Mouse (Mus musculus) ES-Bruce4 (cell line): ENCODE measurements around the gene Psmc3. TPM values are rescaled to one million over a fixed set of nuclear protein-coding genes. Genes with fewer than 3 reads are reported as not detected.
A peak's percentile ranks its signal among the peaks of the same experiment; 100 is the strongest.

ENCODE experiments used
- H3K27ac ChIP-seq: 2 replicates; pipeline ENCODE4 v1.5.1; 2012; ENCODE audit warnings: low read length, inconsistent platforms; ENCODE audit not compliant: insufficient read depth
- H3K27me3 ChIP-seq: 2 replicates; pipeline ENCODE4 v1.6.1; 2012; ENCODE audit warnings: mild to moderate bottlenecking, low read length, inconsistent platforms; ENCODE audit not compliant: control insufficient read depth, poor library complexity, insufficient read depth, severe bottlenecking
- H3K36me3 ChIP-seq: 2 replicates; pipeline ENCODE4 v1.6.1; 2012; ENCODE audit warnings: inconsistent platforms, mild to moderate bottlenecking, low read length, moderate library complexity; ENCODE audit not compliant: control insufficient read depth, poor library complexity, insufficient read depth, severe bottlenecking
- H3K4me1 ChIP-seq: one replicate; pipeline ENCODE4 v1.8.1; 2011; ENCODE audit warnings: low read length; ENCODE audit not compliant: control insufficient read depth, insufficient read depth
- H3K4me3 ChIP-seq: 2 replicates; pipeline ENCODE4 v1.5.1; 2011; ENCODE audit warnings: low read depth, mild to moderate bottlenecking, low read length
- H3K9ac ChIP-seq: 2 replicates; pipeline ENCODE4 v1.6.1; 2012; ENCODE audit warnings: low read depth, mild to moderate bottlenecking, inconsistent platforms; ENCODE audit not compliant: poor library complexity, severe bottlenecking
- H3K9me3 ChIP-seq: replicated peaks from 2 replicates; pipeline ENCODE4 v1.6.1; 2012; ENCODE audit warnings: mild to moderate bottlenecking, low read length, inconsistent platforms; ENCODE audit not compliant: control insufficient read depth, poor library complexity, insufficient read depth, severe bottlenecking
- CTCF ChIP-seq: IDR thresholded peaks from one replicate; pipeline ENCODE4 v1.8.1; 2011; ENCODE audit warnings: low read depth, low read length
- EP300 ChIP-seq: IDR thresholded peaks from 2 replicates; pipeline ENCODE4 v1.6.1; 2011; ENCODE audit warnings: low read depth, low read length; ENCODE audit not compliant: insufficient read depth
- POLR2A ChIP-seq: IDR thresholded peaks from one replicate; pipeline ENCODE4 v1.8.1; 2011; ENCODE audit warnings: low read length; ENCODE audit not compliant: insufficient read depth
- polyA plus RNA-seq: library from polyadenylated mRNA; stranded (reverse); fragments of >200 nt; gene quantifications from 2 replicates; pipeline ENCODE4 v1.2.4, GENCODE M21; 2011; ENCODE audit warnings: low read depth; ENCODE audit not compliant: missing spikeins, insufficient read depth, insufficient read length

Gene Psmc3
- polyA plus RNA-seq, 1 experiment, result 183 TPM

GRCm38 (mm10) chr2:91047359-91047758, 6.5 kb upstream of the Psmc3 start:
- no peak for TF ChIP-seq POLR2A
- no peak for TF ChIP-seq EP300
- TF ChIP-seq CTCF, result no peak

GRCm38 (mm10) chr2:91051917-91052316, 1.9 kb upstream of the Psmc3 start:
- Histone ChIP-seq H3K27me3 (no peaks in the 10 kb centered on the region), H3K9me3 (no peaks in the 10 kb centered on the region), H3K4me3 (no peak overlapping the region), H3K27ac (no peak overlapping the region), H3K9ac (no peak overlapping the region), H3K36me3 (peaks cover 15% of the 10 kb centered on the region), H3K4me1 (no peaks in the 10 kb centered on the region)
- no peak for TF ChIP-seq POLR2A
- TF ChIP-seq EP300, result no peak
- no peak for TF ChIP-seq CTCF

More at GRCm38 (mm10) chr2:91047359-91047758, 6.5 kb upstream of the Psmc3 start:
- H3K9ac ChIP-seq, result no peak overlapping the region
- no peaks in the 10 kb centered on the region for H3K36me3 ChIP-seq
- H3K27me3 ChIP-seq, result no peaks in the 10 kb centered on the region
- H3K4me1 ChIP-seq, result peaks cover 4% of the 10 kb centered on the region
- H3K4me3 ChIP-seq, result no peak overlapping the region
- H3K27ac ChIP-seq, result no peak overlapping the region
- no peaks in the 10 kb centered on the region for H3K9me3 ChIP-seq

- Histone ChIP-seq H3K9me3 (no peaks in the 10 kb centered on the region), H3K27ac (no peak overlapping the region), H3K4me3 (no peak overlapping the region), H3K36me3 (peaks cover 23% of the 10 kb centered on the region), H3K27me3 (no peaks in the 10 kb centered on the region), H3K9ac (no peak overlapping the region), H3K4me1 (no peaks in the 10 kb centered on the region)
- TF ChIP-seq POLR2A (no peak), EP300 (no peak)
Observed at GRCm38 (mm10) chr2:91052752-91053151, 1.1 kb upstream of the Psmc3 start.

GRCm38 (mm10) chr2:91053181-91053933, 452 bp upstream of the Psmc3 start:
- Histone ChIP-seq H3K36me3 (peaks cover 27% of the 10 kb centered on the region), H3K4me3 (peak overlapping the region; percentile 95), H3K9me3 (no peaks in the 10 kb centered on the region), H3K9ac (peak overlapping the region; percentile 69), H3K27me3 (no peaks in the 10 kb centered on the region), H3K27ac (no peak overlapping the region), H3K4me1 (no peaks in the 10 kb centered on the region)
- TF ChIP-seq POLR2A, result no peak

- H3K4me1 ChIP-seq, result no peaks in the 10 kb centered on the region
- no peak overlapping the region for H3K4me3 ChIP-seq
- no peaks in the 10 kb centered on the region for H3K27me3 ChIP-seq
- H3K36me3 ChIP-seq, result peaks cover 38% of the 10 kb centered on the region
- no peak overlapping the region for H3K27ac ChIP-seq
- H3K9ac ChIP-seq, result no peak overlapping the region
- no peak for TF ChIP-seq POLR2A
- no peak for TF ChIP-seq EP300
- TF ChIP-seq CTCF, result no peak
- no peaks in the 10 kb centered on the region for H3K9me3 ChIP-seq
Observed at GRCm38 (mm10) chr2:91058435-91058834, 4.6 kb downstream of the Psmc3 start.

- Histone ChIP-seq H3K4me3 (no peak overlapping the region), H3K27ac (no peak overlapping the region), H3K36me3 (peaks cover 38% of the 10 kb centered on the region), H3K4me1 (no peaks in the 10 kb centered on the region), H3K9me3 (no peaks in the 10 kb centered on the region), H3K27me3 (no peaks in the 10 kb centered on the region), H3K9ac (no peak overlapping the region)
- TF ChIP-seq EP300 (no peak), CTCF (no peak), POLR2A (no peak)
Observed at GRCm38 (mm10) chr2:91059376-91059775, 5.6 kb downstream of the Psmc3 start.
